Mouse (Mus musculus): ENCODE data around the gene Slc3a1.

DNA sequence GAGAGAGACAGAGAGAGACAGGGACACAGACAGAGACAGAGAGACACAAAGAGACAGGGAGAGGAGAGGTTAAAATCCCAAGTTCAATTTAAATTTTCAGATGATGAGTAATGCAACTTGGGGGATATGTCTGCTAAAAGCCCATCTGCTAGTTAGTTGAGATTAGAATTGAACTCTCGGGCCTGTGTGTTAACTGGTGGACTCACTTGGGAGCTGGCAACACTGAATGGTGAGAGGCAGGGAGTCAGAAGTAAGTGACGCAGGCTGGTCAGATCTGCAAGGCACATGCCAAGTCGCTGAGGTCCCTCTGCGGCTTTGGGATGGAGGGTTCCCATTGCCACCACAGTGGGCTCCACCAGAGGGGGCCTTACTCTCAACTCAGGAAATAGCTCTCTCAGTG is 10.1 kb downstream of the Slc3a1 start:
- TF ChIP-seq POLR2A (IDR thresholded peaks at IDR 0.05; ENCODE audit: insufficient read depth, low read depth, low read length) (no peak), CTCF (IDR thresholded peaks at IDR 0.05; ENCODE audit: insufficient read depth, low read depth, low read length) (no peak)
